ENCODE assay signal across 29 mouse cellular contexts in the genomic region with DNA sequence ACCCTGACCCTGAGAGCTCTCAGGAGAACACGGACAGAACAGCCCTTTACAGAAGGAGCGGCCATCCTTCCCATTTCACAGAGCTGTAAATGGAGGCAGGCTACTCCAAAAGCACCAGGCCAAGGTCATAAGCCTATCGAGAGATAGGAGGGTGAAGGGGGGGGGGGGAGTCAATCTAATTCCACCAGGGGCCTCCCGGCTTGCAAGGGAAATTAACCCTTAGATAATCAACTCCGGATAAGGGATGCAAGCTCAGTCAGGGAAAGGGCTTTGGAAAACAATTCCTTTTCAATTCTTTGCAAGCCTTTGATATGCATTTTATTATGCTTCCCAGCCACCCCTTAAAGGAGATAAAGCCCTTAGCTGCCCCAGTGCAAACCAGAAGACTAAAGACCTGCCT. TPM values are rescaled to one million over a fixed set of nuclear protein-coding genes. Genes with fewer than 3 reads are reported as not detected.
DNase-seq lines count a peak whose midpoint lies in the region; ATAC-seq and TF ChIP-seq lines count a peak whose summit lies in the region.
"Had no signal": no experiment of that assay in that cellular context is flagged by ENCODE, and none has a peak within 500 bp of the region (broad histone marks: within the 10 kb centered on the region; RNA-seq: fewer than 3 reads in every experiment).

No protein-coding gene starts in this region.

- H3K4me1 ChIP-seq in kidney, adult 2 months (ENCODE audit: control insufficient read depth, insufficient read depth, low read length): peaks cover 32% of the 10 kb centered on the region

- intact Hi-C loops in gastrocnemius, adult 2 months (cut with DNase I): no loop called here

- H3K4me3 ChIP-seq in gastrocnemius, adult 2 months: no peak overlapping the region
- H3K4me3 ChIP-seq in kidney, adult 2 months (ENCODE audit: insufficient read depth, low read depth, low read length): no peak overlapping the region
- H3K4me3 ChIP-seq: heart, adult 2 months; hindbrain, embryonic 10.5 days; hindbrain, embryonic 13.5 days had no signal

- TF ChIP-seq POLR2A in kidney, adult 2 months (IDR thresholded peaks at IDR 0.05; ENCODE audit: low read depth, low read length): no peak

- no peaks in the 10 kb centered on the region for H3K27me3 ChIP-seq in kidney, adult 2 months (replicated peaks; ENCODE audit: control insufficient read depth, insufficient read depth, low read length)
- H3K27me3 ChIP-seq: CH12.LX had no signal

- WGBS in kidney, adult 2 months: 39% methylated on average over 5 of the region's 5 CpGs

- TF ChIP-seq CTCF in gastrocnemius, adult 2 months (IDR thresholded peaks at IDR 0.05): no peak
- no peak for TF ChIP-seq CTCF in kidney, adult 2 months (conservative IDR thresholded peaks at IDR 0.05; ENCODE audit: insufficient read depth, insufficient read length, low read depth, low read length)

- peaks cover 24% of the 10 kb centered on the region for H3K36me3 ChIP-seq in kidney, adult 2 months (ENCODE audit: control insufficient read depth, insufficient read depth, low read length)
- H3K36me3 ChIP-seq: hindbrain, embryonic 13.5 days had no signal

- ATAC-seq in erythroblast, adult 5-6 weeks (replicated peaks; ENCODE audit: low FRiP score, poor library complexity, severe bottlenecking): no peak
- ATAC-seq: forebrain, embryonic 14.5 days; forebrain, postnatal 0 days; hindbrain, embryonic 16.5 days had no signal

- no peak for DNase-seq in gastrocnemius, adult 2 months
- DNase-seq in gastrocnemius, postnatal 10 days: no peak
- no peak for DNase-seq in kidney, adult 2 months
- DNase-seq in kidney, adult 8-10 months: no peak
- peak; percentile 70 for DNase-seq in R1 (ENCODE audit: low read depth, low spot score)
- no peak for DNase-seq in right cerebral cortex, postnatal 36 days (ENCODE audit: low spot score in 2 of 2)
- DNase-seq: adrenal gland, postnatal 10 days; adrenal gland, postnatal 36 days; B cell, adult 2 months; cerebellum, adult 18-20 months; cerebellum, adult 9-11 months; cerebellum, postnatal 25 days; forebrain, postnatal 0 days; gastrocnemius, postnatal 36 days; heart, adult 2 months; heart, postnatal 36 days; kidney, adult 11 months had no signal

- peak overlapping the region; percentile 36 for H3K27ac ChIP-seq in gastrocnemius, adult 2 months
- peak overlapping the region; percentile 13; the same call in 1 of the 2 replicates for H3K27ac ChIP-seq in kidney, adult 2 months (ENCODE audit: insufficient read depth, low read depth, low read length)
- H3K27ac ChIP-seq: heart, adult 2 months; hindbrain, embryonic 10.5 days; hindbrain, embryonic 13.5 days had no signal

RNA-seq across cellular contexts. Expression of a gene that starts 15.2 kb away (rescaled TPM):
- total RNA-seq in gastrocnemius, adult 2 months (2021): 10 to 100 TPM; 39.8 to 95.4 TPM
- total RNA-seq in gastrocnemius, postnatal 10 days (2021): 10 to 100 TPM; 52.5 TPM
- polyA plus RNA-seq in kidney, adult 2 months (2012; rRNA removed): 194 and 212 TPM in 2 replicates
- 0.38 and 0.42 TPM in 2 replicates for total RNA-seq in erythroblast, adult 5-6 weeks (2015; ENCODE audit: low replicate concordance)
- 0.09 and 0.98 TPM in 2 replicates for total RNA-seq in erythroblast, adult 5-6 weeks (2017; ENCODE audit: low replicate concordance)
- total RNA-seq: granulocyte monocyte progenitor cell, adult 5-6 weeks; MEL had no signal

RNA-seq across cellular contexts. Expression of a gene that starts 23.5 kb away (rescaled TPM):
- total RNA-seq in gastrocnemius, adult 2 months (2021): 1 to 10 TPM in 1 of 2 experiments, under 1 TPM in 1; 0.56 to 1.7 TPM
- 1 to 10 TPM; 5.8 to 7.8 TPM for total RNA-seq in gastrocnemius, postnatal 10 days (2021)
- polyA plus RNA-seq in kidney, adult 2 months (2012; rRNA removed): 1.4 and 2.6 TPM in 2 replicates
- not detected in 2 replicates for total RNA-seq in erythroblast, adult 5-6 weeks (2015; ENCODE audit: low replicate concordance)
- total RNA-seq in erythroblast, adult 5-6 weeks (2017; ENCODE audit: low replicate concordance): not detected in 2 replicates
- total RNA-seq: CH12.LX; common myeloid progenitor, adult 5-6 weeks; granulocyte monocyte progenitor cell, adult 5-6 weeks; MEL had no signal
- polyA plus RNA-seq: forebrain, embryonic 11.5 days had no signal

RNA-seq across cellular contexts. Expression of a gene that starts 25.5 kb away (rescaled TPM):
- total RNA-seq in gastrocnemius, adult 2 months (2021): not detected
- total RNA-seq in gastrocnemius, postnatal 10 days (2021): under 1 TPM; 0.05 to 0.07 TPM
- 0.04 TPM in 1 of 2 replicates, not detected in the other for polyA plus RNA-seq in kidney, adult 2 months (2012; rRNA removed)
- not detected in 2 replicates for total RNA-seq in erythroblast, adult 5-6 weeks (2015; ENCODE audit: low replicate concordance)
- total RNA-seq in erythroblast, adult 5-6 weeks (2017; ENCODE audit: low replicate concordance): not detected in 2 replicates
- total RNA-seq: adrenal gland, adult 18-20 months; adrenal gland, postnatal 36 days; common myeloid progenitor, adult 5-6 weeks; forebrain, postnatal 0 days; gastrocnemius, adult 8-10 months; gastrocnemius, postnatal 36 days; granulocyte monocyte progenitor cell, adult 5-6 weeks; heart, adult 2 months; heart, postnatal 36 days; MEL had no signal
- polyA plus RNA-seq: forebrain, embryonic 11.5 days; forebrain, embryonic 14.5 days; hindbrain, embryonic 10.5 days had no signal

RNA-seq across cellular contexts. Expression of a gene that starts 28.3 kb away (rescaled TPM):
- 10 to 100 TPM; 21.7 to 24.7 TPM for total RNA-seq in gastrocnemius, adult 2 months (2021)
- total RNA-seq in gastrocnemius, postnatal 10 days (2021): 10 to 100 TPM; 16.8 to 18.4 TPM
- polyA plus RNA-seq in kidney, adult 2 months (2012; rRNA removed): 94.5 and 122 TPM in 2 replicates
- 7.1 and 9.8 TPM in 2 replicates for total RNA-seq in erythroblast, adult 5-6 weeks (2015; ENCODE audit: low replicate concordance)
- total RNA-seq in erythroblast, adult 5-6 weeks (2017; ENCODE audit: low replicate concordance): 3.7 and 17.0 TPM in 2 replicates

RNA-seq across cellular contexts. Expression of a gene that starts 32.3 kb away (rescaled TPM):
- total RNA-seq in gastrocnemius, adult 2 months (2021): 1 to 10 TPM; 7.6 to 9.4 TPM
- 1 to 10 TPM in 1 of 2 experiments, not detected in 1; 3.3 TPM for total RNA-seq in gastrocnemius, postnatal 10 days (2021)
- 22.1 and 23.4 TPM in 2 replicates for polyA plus RNA-seq in kidney, adult 2 months (2012; rRNA removed)
- not detected in 2 replicates for total RNA-seq in erythroblast, adult 5-6 weeks (2015; ENCODE audit: low replicate concordance)
- total RNA-seq in erythroblast, adult 5-6 weeks (2017; ENCODE audit: low replicate concordance): not detected in 2 replicates
- total RNA-seq: granulocyte monocyte progenitor cell, adult 5-6 weeks had no signal

Comparison
In these comparisons a context has a peak if more than half of its experiments do, and no peak if none do; other contexts are left out.
1. RNA of a gene that starts 15.2 kb away (total RNA-seq): 39.8 to 95.4 TPM in gastrocnemius, adult 2 months and 52.5 TPM in gastrocnemius, postnatal 10 days; 0.09 to 0.98 TPM in erythroblast, adult 5-6 weeks; every median in the first group is over 10 times any median in the second.